Mouse (Mus musculus) CH12.LX (cell line): Measurements from ENCODE around the gene Hmx1.

ENCODE experiments used
- CTCF ChIP-seq, 2 experiments: IDR thresholded peaks in 1 of 2; conservative IDR thresholded peaks in 1 of 2; 2 replicates each; pipeline ENCODE4 v1.5.1; 2011 to 2012; ENCODE audit warnings: low read depth in 2 of 2, low read length in 2 of 2, improper control_type of control experiment in 1 of 2, inconsistent platforms in 1 of 2, mild to moderate bottlenecking in 1 of 2, moderate library complexity in 1 of 2
- E2F4 ChIP-seq: IDR thresholded peaks from 2 replicates; pipeline ENCODE4 v1.6.1; 2011; ENCODE audit warnings: low read depth, low read length, improper control_type of control experiment; ENCODE audit not compliant: insufficient replicate concordance
- HCFC1 ChIP-seq: IDR thresholded peaks from 2 replicates; pipeline ENCODE4 v1.6.1; 2012; ENCODE audit warnings: low read depth, mild to moderate bottlenecking, inconsistent platforms, low read length, improper control_type of control experiment
- JUND ChIP-seq: conservative IDR thresholded peaks from 2 replicates; pipeline ENCODE4 v1.6.1; 2011; ENCODE audit warnings: low read depth, low read length, improper control_type of control experiment
- MXI1 ChIP-seq: IDR thresholded peaks from 2 replicates; pipeline ENCODE4 v1.6.1; 2011; ENCODE audit warnings: mild to moderate bottlenecking, low read depth, low read length, improper control_type of control experiment
- NRF1 ChIP-seq: IDR thresholded peaks from 2 replicates; pipeline ENCODE4 v1.6.1; 2014; ENCODE audit warnings: low read depth, mild to moderate bottlenecking, inconsistent platforms, low read length, improper control_type of control experiment, moderate library complexity
- PAX5 ChIP-seq: IDR thresholded peaks from 2 replicates; pipeline ENCODE4 v1.6.1; 2012; ENCODE audit warnings: low read length, inconsistent platforms, mixed read lengths
- POLR2A ChIP-seq: IDR thresholded peaks from 2 replicates; pipeline ENCODE4 v1.6.1; 2011; ENCODE audit warnings: low read depth, mild to moderate bottlenecking, improper control_type of control experiment, low read length
- TCF12 ChIP-seq: IDR thresholded peaks from 2 replicates; pipeline ENCODE4 v1.6.1; 2014; ENCODE audit warnings: low read depth, mild to moderate bottlenecking, inconsistent platforms, low read length, improper control_type of control experiment
- UBTF ChIP-seq: IDR thresholded peaks from 2 replicates; pipeline ENCODE4 v1.6.1; 2012; ENCODE audit warnings: low read depth, mild to moderate bottlenecking, inconsistent platforms, low read length, improper control_type of control experiment, moderate library complexity
- ZMIZ1 ChIP-seq: IDR thresholded peaks from 2 replicates; pipeline ENCODE4 v1.6.1; 2012; ENCODE audit warnings: low read depth, mild to moderate bottlenecking, inconsistent platforms, low read length, improper control_type of control experiment
- ZNF384 ChIP-seq: IDR thresholded peaks from 2 replicates; pipeline ENCODE4 v1.6.1; 2012; ENCODE audit warnings: low read depth, low read length, improper control_type of control experiment, inconsistent platforms

- TF ChIP-seq JUND (no peak), MXI1 (no peak), CTCF (conservative IDR thresholded peaks at IDR 0.05 in 1 of 2, IDR thresholded peaks at IDR 0.05 in 1 of 2; ENCODE audit: low read depth in 2 of 2, low read length in 2 of 2) (no peak), UBTF (no peak), POLR2A (no peak), PAX5 (no peak), HCFC1 (no peak), NRF1 (no peak), ZMIZ1 (no peak), ZNF384 (no peak), TCF12 (no peak), E2F4 (no peak)
Observed at GRCm38 (mm10) chr5:35407411-35407930, 18.6 kb downstream of the Hmx1 start.
